Mouse (Mus musculus) forebrain, embryonic 15.5 days (tissue): Measurements from ENCODE around the gene Efl1. TPM values are rescaled to one million over a fixed set of nuclear protein-coding genes. Genes with fewer than 3 reads are reported as not detected.
"Not testable (repeated sequence)": the region's sequence is repeated elsewhere in the genome, so short reads cannot be mapped to it uniquely, and the experiment has no call there.

Experiments
- ATAC-seq: fragments of 200-750 bp; cut with Nextera tagmentation; replicated peaks from 2 replicates; pipeline ENCODE4 v1.8.0; 2017; ENCODE audit warnings: mild to moderate bottlenecking, moderate TSS enrichment, moderate library complexity
- H3K27ac ChIP-seq: fragments of 300-500 bp; sonication (generic); replicated peaks from 2 replicates; pipeline ENCODE4 v1.5.1; 2015; ENCODE audit warnings: mild to moderate bottlenecking, inconsistent platforms
- H3K27me3 ChIP-seq: fragments of 300-500 bp; sonication (generic); 2 replicates; pipeline ENCODE4 v1.6.1; 2015; ENCODE audit warnings: inconsistent platforms
- H3K36me3 ChIP-seq: fragments of 300-500 bp; sonication (generic); 2 replicates; pipeline ENCODE4 v1.6.1; 2015; ENCODE audit warnings: mild to moderate bottlenecking, inconsistent platforms
- H3K4me1 ChIP-seq: fragments of 300-500 bp; sonication (generic); 2 replicates; pipeline ENCODE4 v1.6.1; 2015; ENCODE audit warnings: inconsistent platforms
- H3K4me2 ChIP-seq: fragments of 300-500 bp; sonication (generic); replicated peaks from 2 replicates; pipeline ENCODE4 v1.6.1; 2015; ENCODE audit warnings: mild to moderate bottlenecking, inconsistent platforms
- H3K4me3 ChIP-seq: fragments of 300-500 bp; sonication (generic); 2 replicates; pipeline ENCODE4 v1.5.1; 2015; ENCODE audit warnings: mild to moderate bottlenecking, inconsistent platforms
- H3K9ac ChIP-seq: fragments of 300-500 bp; sonication (generic); replicated peaks from 2 replicates; pipeline ENCODE4 v1.6.1; 2015; ENCODE audit warnings: mild to moderate bottlenecking, inconsistent platforms
- H3K9me3 ChIP-seq: fragments of 300-500 bp; sonication (generic); 2 replicates; pipeline ENCODE4 v1.6.1; 2016; ENCODE audit warnings: inconsistent platforms
- WGBS: fragments of 180-500 bp; shearing (Covaris S2); methylation state at CpG from one replicate; pipeline ENCODE4 v1.1.7; 2015; ENCODE audit warnings: mixed read lengths; 5-methylcytosine and 5-hydroxymethylcytosine counted together
- polyA plus RNA-seq: library from polyadenylated mRNA; unstranded; fragments of >200 nt; fragmentation: Nextera tagmentation; extraction: Ambion mirVana; gene quantifications from 2 replicates; pipeline ENCODE4 v1.2.1, GENCODE M21; 2015

Gene Efl1
- polyA plus RNA-seq, 1 experiment from 2014 or later = 21.4 TPM

- H3K9ac ChIP-seq = no peak overlapping the region
- no peak for ATAC-seq
- H3K4me1 ChIP-seq = peaks cover 6% of the 10 kb centered on the region
- no peaks in the 10 kb centered on the region for H3K36me3 ChIP-seq
- no peak overlapping the region for H3K4me3 ChIP-seq
- no peak overlapping the region for H3K4me2 ChIP-seq
- H3K27ac ChIP-seq = no peak overlapping the region
- H3K27me3 ChIP-seq = no peaks in the 10 kb centered on the region
- 71% methylated on average over 7 of the region's 7 CpGs for WGBS
- H3K9me3 ChIP-seq = no peaks in the 10 kb centered on the region
Observed at GRCm38 (mm10) chr7:82720906-82721305, 72.5 kb downstream of the Efl1 start.

DNA sequence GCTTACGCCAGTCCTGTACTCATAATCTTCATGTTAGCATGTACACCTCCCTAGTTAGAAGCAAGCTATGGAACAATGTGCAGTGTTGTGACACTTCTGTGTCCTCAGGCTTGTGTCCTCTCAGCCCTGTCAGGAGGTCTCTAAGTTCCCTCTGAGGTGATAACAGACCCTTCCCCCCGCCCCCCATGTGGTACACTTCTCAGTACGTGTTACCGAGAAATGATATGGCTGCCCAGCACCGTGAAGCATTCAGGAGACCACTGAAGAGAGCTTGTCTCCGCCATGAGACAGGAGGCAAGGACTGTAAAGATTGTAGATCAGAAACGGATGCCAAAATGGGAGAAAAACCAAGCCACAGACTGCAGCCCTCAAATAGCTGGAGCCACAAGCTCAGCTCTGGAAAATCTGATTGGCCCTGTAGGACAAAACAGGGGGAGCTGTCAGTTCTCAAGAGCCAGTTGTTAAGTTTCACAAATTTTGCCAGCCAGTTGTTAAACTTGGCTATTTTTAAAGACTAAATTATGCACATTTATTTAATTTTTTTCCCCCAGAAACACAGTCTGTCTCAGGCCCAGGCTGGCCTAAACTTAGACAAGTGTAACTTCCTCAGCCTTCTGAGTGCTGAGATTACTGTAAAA lies 74.2 kb downstream of the Efl1 start:
- H3K27ac ChIP-seq = no peak overlapping the region

DNA sequence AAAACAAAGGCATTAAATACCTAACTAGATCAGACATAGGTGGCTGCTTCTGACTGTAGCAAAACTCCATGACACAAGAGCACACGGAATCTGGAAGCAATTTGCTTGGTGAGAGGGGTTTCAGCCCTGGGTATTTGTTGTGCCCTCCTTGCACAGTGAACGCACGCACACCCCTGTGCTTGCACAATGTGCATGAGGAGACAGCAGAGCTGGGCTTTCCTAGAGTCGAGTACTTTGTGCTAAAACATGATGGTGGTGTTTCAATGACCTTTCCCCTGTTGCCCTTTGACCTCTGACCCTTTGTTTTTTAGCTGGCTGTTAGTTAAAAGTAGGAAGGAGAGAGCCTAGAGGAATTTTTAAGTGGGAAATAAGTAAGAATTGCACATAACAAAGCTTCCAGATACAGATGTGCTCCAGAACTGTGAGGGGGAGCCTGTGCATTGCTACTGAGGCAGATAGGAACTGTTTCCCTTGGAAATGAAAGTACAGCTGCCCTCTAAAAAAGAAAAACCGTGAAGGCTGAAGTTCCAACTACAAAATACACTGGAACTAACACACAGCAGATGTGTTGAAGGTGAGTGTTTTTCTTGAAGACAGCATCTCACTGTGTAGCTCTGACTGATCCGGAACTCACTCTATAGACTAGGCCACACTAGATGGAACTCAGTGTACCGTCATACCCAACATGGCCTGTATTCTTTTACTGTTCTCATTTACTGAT lies 74.9 kb downstream of the Efl1 start:
- Histone ChIP-seq H3K27ac (no peak overlapping the region), H3K27me3 (no peaks in the 10 kb centered on the region), H3K4me2 (no peak overlapping the region), H3K4me1 (no peaks in the 10 kb centered on the region), H3K9ac (no peak overlapping the region), H3K4me3 (no peak overlapping the region), H3K9me3 (no peaks in the 10 kb centered on the region), H3K36me3 (no peaks in the 10 kb centered on the region)
- WGBS = 79% methylated on average over 7 of the region's 7 CpGs
- no peak for ATAC-seq

More for the DNA sequence above, 74.2 kb downstream of the Efl1 start:
- Histone ChIP-seq H3K4me3 (no peak overlapping the region), H3K4me2 (no peak overlapping the region), H3K9ac (no peak overlapping the region), H3K36me3 (no peaks in the 10 kb centered on the region), H3K4me1 (no peaks in the 10 kb centered on the region), H3K27me3 (no peaks in the 10 kb centered on the region), H3K9me3 (no peaks in the 10 kb centered on the region)
- ATAC-seq = no peak
- 84% methylated on average over 7 of the region's 7 CpGs for WGBS

DNA sequence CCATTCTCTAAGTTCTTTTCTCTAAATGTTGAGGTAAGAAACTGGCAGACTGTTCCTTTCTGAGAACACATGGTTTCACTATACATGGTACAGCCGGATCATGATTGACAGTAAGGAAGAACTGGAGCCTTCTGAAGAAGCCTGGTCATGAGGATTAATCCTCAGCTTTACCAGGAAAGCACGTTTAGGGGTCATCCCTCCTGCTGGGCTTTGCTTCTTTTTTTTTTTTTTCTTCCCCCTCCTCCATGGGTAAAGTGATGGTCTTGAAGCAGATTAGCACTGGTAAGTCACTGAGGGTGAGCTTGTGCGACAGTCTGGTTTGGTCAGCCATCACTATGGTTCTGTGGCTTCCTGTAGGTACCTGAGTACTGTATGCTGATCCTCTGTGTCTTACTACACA lies 76.1 kb downstream of the Efl1 start:
- 31% methylated on average over 3 of the region's 3 CpGs for WGBS
- H3K4me3 ChIP-seq = no peak overlapping the region

GRCm38 (mm10) chr7:82725006-82725636 lies 76.7 kb downstream of the Efl1 start:
- WGBS = 29% methylated on average over 5 of the region's 5 CpGs
- H3K4me1 ChIP-seq = no peaks in the 10 kb centered on the region
- H3K27ac ChIP-seq = no peak overlapping the region
- H3K9me3 ChIP-seq = no peaks in the 10 kb centered on the region
- no peak overlapping the region for H3K4me3 ChIP-seq
- H3K9ac ChIP-seq = no peak overlapping the region
- no peaks in the 10 kb centered on the region for H3K36me3 ChIP-seq
- H3K27me3 ChIP-seq = no peaks in the 10 kb centered on the region
- ATAC-seq = no peak
- H3K4me2 ChIP-seq = no peak overlapping the region

More for the DNA sequence above, 76.1 kb downstream of the Efl1 start:
- H3K9me3 ChIP-seq = no peaks in the 10 kb centered on the region
- no peak overlapping the region for H3K9ac ChIP-seq
- no peak for ATAC-seq
- H3K27me3 ChIP-seq = no peaks in the 10 kb centered on the region
- H3K36me3 ChIP-seq = no peaks in the 10 kb centered on the region
- H3K4me2 ChIP-seq = no peak overlapping the region
- H3K4me1 ChIP-seq = no peaks in the 10 kb centered on the region
- no peak overlapping the region for H3K27ac ChIP-seq

DNA sequence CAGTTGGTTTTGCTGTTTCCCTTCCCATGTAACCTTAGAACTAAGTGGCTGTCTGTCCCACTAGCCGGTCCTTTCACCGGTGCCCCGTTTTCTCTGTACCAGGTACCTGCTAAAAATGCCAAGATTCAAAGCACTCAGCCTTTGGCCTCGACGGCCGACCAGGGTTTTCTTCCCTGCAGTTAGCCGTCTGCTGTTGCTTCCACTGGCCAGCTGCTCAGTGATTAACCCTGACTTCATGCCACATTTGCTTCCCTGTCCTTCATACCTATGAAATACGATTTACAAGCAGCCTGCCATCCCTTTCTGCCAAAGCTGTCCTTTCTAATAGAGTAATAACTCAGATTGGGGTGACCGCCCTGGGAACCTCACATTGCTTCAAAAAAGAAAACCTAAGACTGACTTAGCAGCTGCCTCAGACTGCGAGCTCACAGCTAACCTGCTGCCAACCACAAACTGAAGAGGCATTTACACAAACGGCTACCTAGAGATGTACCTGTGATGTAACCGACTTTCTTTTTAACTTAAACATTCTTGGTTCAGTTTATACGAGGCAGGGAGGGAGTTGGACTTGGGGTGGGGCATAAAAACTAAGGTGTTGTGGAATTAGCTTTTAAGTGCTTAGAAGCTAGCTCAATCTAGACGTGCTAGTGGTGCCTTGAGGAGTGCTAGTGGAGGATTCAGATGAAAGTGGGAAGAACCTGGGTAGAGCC lies 77.5 kb downstream of the Efl1 start:
- Histone ChIP-seq H3K9me3 (no peaks in the 10 kb centered on the region), H3K27me3 (no peaks in the 10 kb centered on the region), H3K4me1 (no peaks in the 10 kb centered on the region), H3K4me2 (no peak overlapping the region), H3K36me3 (no peaks in the 10 kb centered on the region), H3K9ac (no peak overlapping the region), H3K4me3 (no peak overlapping the region), H3K27ac (no peak overlapping the region)
- WGBS = 78% methylated on average over 14 of the region's 14 CpGs
- ATAC-seq = no peak

- Histone ChIP-seq H3K27ac (no peak overlapping the region), H3K4me2 (no peak overlapping the region), H3K9ac (no peak overlapping the region), H3K4me3 (no peak overlapping the region), H3K27me3 (no peaks in the 10 kb centered on the region), H3K9me3 (no peaks in the 10 kb centered on the region), H3K36me3 (no peaks in the 10 kb centered on the region), H3K4me1 (no peaks in the 10 kb centered on the region)
- 38% methylated on average over 5 of the region's 5 CpGs for WGBS
- ATAC-seq = no peak
Observed at GRCm38 (mm10) chr7:82727066-82727465, 78.7 kb downstream of the Efl1 start.

- not testable (repeated sequence) for H3K4me2 ChIP-seq, H3K27me3 ChIP-seq, H3K9ac ChIP-seq, H3K4me1 ChIP-seq, ATAC-seq, H3K4me3 ChIP-seq, H3K36me3 ChIP-seq, H3K9me3 ChIP-seq, H3K27ac ChIP-seq
- WGBS = 81% methylated on average over 7 of the region's 8 CpGs
Observed at GRCm38 (mm10) chr7:82729009-82729408, 80.6 kb downstream of the Efl1 start.

DNA sequence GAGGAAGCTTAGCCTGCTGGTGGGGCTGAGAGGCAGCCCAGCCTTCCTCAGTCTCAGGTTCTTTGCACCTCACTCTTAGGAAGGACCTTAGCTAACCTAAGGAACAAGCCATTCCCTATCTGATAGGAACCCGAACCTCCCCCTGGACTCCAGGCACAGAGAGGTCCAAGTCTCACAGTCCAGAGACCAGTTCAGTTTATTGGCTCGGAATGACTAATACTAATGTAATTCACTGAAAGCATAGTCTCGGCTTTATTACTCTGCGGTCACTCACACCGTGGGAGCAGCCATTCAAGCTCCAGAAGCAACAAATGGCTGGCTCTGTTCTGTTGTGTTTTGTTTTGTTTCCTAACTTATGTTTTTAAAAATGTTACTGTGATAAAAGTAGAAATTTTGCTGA lies 84.7 kb downstream of the Efl1 start:
- Histone ChIP-seq H3K9me3 (no peaks in the 10 kb centered on the region), H3K4me1 (no peaks in the 10 kb centered on the region), H3K27ac (no peak overlapping the region), H3K9ac (no peak overlapping the region), H3K36me3 (no peaks in the 10 kb centered on the region), H3K4me2 (no peak overlapping the region), H3K27me3 (no peaks in the 10 kb centered on the region), H3K4me3 (no peak overlapping the region)
- 86% methylated on average over 5 of the region's 5 CpGs for WGBS
- ATAC-seq = no peak

DNA sequence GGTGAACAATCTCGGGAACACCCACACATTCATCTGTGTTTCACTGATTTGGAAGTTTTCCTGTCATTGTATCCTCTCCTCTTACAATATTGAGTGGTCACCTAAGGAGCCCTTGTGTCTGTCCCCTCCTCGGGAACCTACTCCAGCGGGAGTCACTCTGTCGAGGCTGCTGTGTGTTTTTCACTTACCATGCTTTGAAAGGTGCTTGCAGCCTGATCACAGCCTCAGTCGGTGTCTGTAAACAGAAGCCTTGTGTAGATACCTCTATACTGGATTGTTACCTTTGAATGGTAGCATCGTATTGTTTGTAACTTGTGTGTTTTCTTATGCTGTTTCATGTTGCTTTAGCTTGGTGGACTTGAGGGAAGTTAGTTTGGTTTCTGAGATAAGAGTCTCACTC lies 85.6 kb downstream of the Efl1 start:
- Histone ChIP-seq H3K4me1 (no peaks in the 10 kb centered on the region), H3K9me3 (no peaks in the 10 kb centered on the region), H3K36me3 (no peaks in the 10 kb centered on the region), H3K27ac (no peak overlapping the region), H3K9ac (no peak overlapping the region), H3K4me3 (no peak overlapping the region), H3K4me2 (no peak overlapping the region), H3K27me3 (no peaks in the 10 kb centered on the region)
- 88% methylated on average over 6 of the region's 6 CpGs for WGBS
- no peak for ATAC-seq

DNA sequence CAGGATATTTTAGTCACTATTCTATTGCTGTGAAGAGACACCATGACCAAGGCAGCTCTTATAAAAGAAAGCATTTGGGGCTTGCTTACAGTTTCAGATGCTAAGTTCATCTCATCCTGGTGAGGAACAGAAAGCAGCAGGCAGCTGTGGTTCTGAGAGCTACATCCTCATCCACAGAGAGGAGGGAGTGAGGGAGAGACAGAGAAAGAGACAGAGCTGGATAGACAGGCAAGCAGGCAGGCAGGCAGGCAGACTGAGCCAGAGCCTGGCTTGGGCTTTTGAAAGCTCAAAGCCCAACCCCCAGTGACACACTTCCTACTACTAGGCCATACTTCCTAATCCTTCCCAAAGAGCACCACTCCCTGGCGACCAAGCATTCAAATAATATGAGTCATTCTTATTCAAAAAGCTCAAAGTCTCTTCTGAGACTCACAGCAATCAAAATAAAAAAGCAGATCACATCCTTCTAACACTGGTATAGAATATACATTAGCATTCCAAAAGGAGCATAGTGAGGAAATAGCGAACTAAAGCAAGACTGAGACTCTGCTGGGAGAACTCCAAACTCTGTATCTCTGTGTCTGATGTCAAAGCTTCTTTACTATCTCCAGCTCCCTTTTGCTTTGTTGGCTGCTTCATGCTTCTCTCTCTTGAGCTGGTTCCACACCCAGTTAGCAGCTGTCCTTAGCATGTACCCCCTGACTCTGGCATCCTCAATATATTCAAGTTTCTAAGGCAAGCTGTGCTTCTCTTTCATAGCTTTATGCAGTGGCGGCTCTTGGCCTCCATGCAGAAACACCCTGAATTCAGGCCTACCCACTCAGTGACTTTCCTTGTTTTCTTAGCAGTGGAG lies 86.6 kb downstream of the Efl1 start:
- Histone ChIP-seq H3K27me3 (no peaks in the 10 kb centered on the region), H3K4me3 (no peak overlapping the region), H3K4me2 (no peak overlapping the region), H3K36me3 (no peaks in the 10 kb centered on the region), H3K4me1 (no peaks in the 10 kb centered on the region), H3K9ac (no peak overlapping the region), H3K9me3 (no peaks in the 10 kb centered on the region), H3K27ac (no peak overlapping the region)
- WGBS = 75% methylated on average over 3 of the region's 3 CpGs
- no peak for ATAC-seq
